Mouse (Mus musculus) heart, postnatal 0 days (tissue): ENCODE results near the gene Socs3. TPM values are rescaled to one million over a fixed set of nuclear protein-coding genes. Genes with fewer than 3 reads are reported as not detected.

Source experiments
- ATAC-seq: fragments of 200-750 bp; cut with Nextera tagmentation; 2 replicates; pipeline ENCODE4 v1.8.0; 2017; ENCODE audit warnings: low read depth, moderate number of reproducible peaks, moderate library complexity; ENCODE audit not compliant: insufficient read depth
- DNase-seq: peaks from one replicate; pipeline ENCODE4 v3.0.0-alpha.2; 2016; ENCODE audit warnings: low spot score
- H3K27ac ChIP-seq: fragments of 300-500 bp; sonication (generic); 2 replicates; pipeline ENCODE4 v1.5.1; 2014; ENCODE audit warnings: low read depth, mild to moderate bottlenecking
- H3K27me3 ChIP-seq: fragments of 300-500 bp; sonication (generic); 2 replicates; pipeline ENCODE4 v1.6.1; 2014; ENCODE audit warnings: low read length, mixed read lengths; ENCODE audit not compliant: control insufficient read depth, insufficient read depth
- H3K36me3 ChIP-seq: fragments of 300-500 bp; sonication (generic); replicated peaks from 2 replicates; pipeline ENCODE4 v1.6.1; 2014; ENCODE audit warnings: low read length, mixed read lengths; ENCODE audit not compliant: control insufficient read depth, insufficient read depth
- H3K4me1 ChIP-seq: fragments of 300-500 bp; sonication (generic); 2 replicates; pipeline ENCODE4 v1.6.1; 2014; ENCODE audit warnings: antibody characterized with exemption; ENCODE audit not compliant: control insufficient read depth, insufficient read depth
- H3K4me2 ChIP-seq: fragments of 300-500 bp; sonication (generic); 2 replicates; pipeline ENCODE4 v1.6.1; 2014; ENCODE audit warnings: low read depth, mild to moderate bottlenecking, low read length, moderate library complexity
- H3K4me3 ChIP-seq: fragments of 300-500 bp; sonication (generic); 2 replicates; pipeline ENCODE4 v1.5.1; 2014; ENCODE audit warnings: low read depth, low read length
- H3K9ac ChIP-seq: fragments of 300-500 bp; sonication (generic); replicated peaks from 2 replicates; pipeline ENCODE4 v1.6.1; 2014; ENCODE audit warnings: low read depth, low read length, mixed read lengths
- H3K9me3 ChIP-seq: fragments of 300-500 bp; sonication (generic); replicated peaks from 2 replicates; pipeline ENCODE4 v1.6.1; 2016; ENCODE audit warnings: low read length; ENCODE audit not compliant: control insufficient read depth
- CTCF ChIP-seq: IDR thresholded peaks from 2 replicates; pipeline ENCODE4 v1.5.1; 2016; ENCODE audit warnings: antibody characterized with exemption, control low read depth, low read depth
- EP300 ChIP-seq: IDR thresholded peaks from 2 replicates; pipeline ENCODE4 v1.6.1; 2016; ENCODE audit warnings: antibody characterized with exemption, low read depth
- WGBS: fragments of 180-500 bp; shearing (Covaris S2); extraction: QIAGEN DNeasy Blood & Tissue Kit; methylation state at CpG from one replicate; pipeline ENCODE4 v1.1.7; 2014; 5-methylcytosine and 5-hydroxymethylcytosine counted together
- polyA plus RNA-seq: library from polyadenylated mRNA; unstranded; fragments of >200 nt; fragmentation: Nextera tagmentation; extraction: Ambion mirVana; gene quantifications from 2 replicates; pipeline ENCODE4 v1.2.1, GENCODE M21; 2015
- total RNA-seq: library from RNA; depleted of rRNA; stranded (reverse); fragments of >200 nt; gene quantifications from 2 replicates; pipeline ENCODE4 v1.2.3, GENCODE M21; 2014; ENCODE audit warnings: low replicate concordance

Gene Socs3
- total and polyA plus RNA-seq, 2 experiments from 2014 or later = 4.0 to 5.7 TPM

- H3K27me3 ChIP-seq = no peaks in the 10 kb centered on the region
- 77% methylated on average over 5 of the region's 5 CpGs for WGBS
- no peak overlapping the region for H3K4me2 ChIP-seq
- no peak overlapping the region for H3K4me3 ChIP-seq
- no peak overlapping the region for H3K9ac ChIP-seq
- DNase-seq = no peak
- peaks cover 44% of the 10 kb centered on the region for H3K4me1 ChIP-seq
- no peaks in the 10 kb centered on the region for H3K9me3 ChIP-seq
- no peak overlapping the region for H3K27ac ChIP-seq
- no peak for ATAC-seq
- no peak for TF ChIP-seq EP300
- no peak for TF ChIP-seq CTCF
- H3K36me3 ChIP-seq = peaks cover 61% of the 10 kb centered on the region
These were observed 34.4 kb upstream of the Socs3 start for GRCm38 (mm10) chr11:118004217-118004616.

GRCm38 (mm10) chr11:118003718-118004117 lies 33.9 kb upstream of the Socs3 start:
- ATAC-seq = no peak

GRCm38 (mm10) chr11:118003176-118003575 lies 33.3 kb upstream of the Socs3 start:
- H3K36me3 ChIP-seq = peaks cover 61% of the 10 kb centered on the region
- 77% methylated on average over 14 of the region's 14 CpGs for WGBS
- DNase-seq = no peak
- H3K9me3 ChIP-seq = no peaks in the 10 kb centered on the region
- no peak overlapping the region for H3K27ac ChIP-seq
- ATAC-seq = no peak
- H3K4me1 ChIP-seq = peaks cover 33% of the 10 kb centered on the region
- no peak overlapping the region for H3K4me2 ChIP-seq
- no peaks in the 10 kb centered on the region for H3K27me3 ChIP-seq
- no peak overlapping the region for H3K4me3 ChIP-seq
- TF ChIP-seq EP300 = no peak
- TF ChIP-seq CTCF = no peak
- H3K9ac ChIP-seq = no peak overlapping the region

More at GRCm38 (mm10) chr11:118003718-118004117, 33.9 kb upstream of the Socs3 start:
- TF ChIP-seq EP300 = no peak
- TF ChIP-seq CTCF = no peak
- Histone ChIP-seq H3K4me1 (peaks cover 39% of the 10 kb centered on the region), H3K27ac (no peak overlapping the region), H3K9ac (no peak overlapping the region), H3K4me3 (no peak overlapping the region), H3K27me3 (no peaks in the 10 kb centered on the region), H3K36me3 (peaks cover 61% of the 10 kb centered on the region), H3K4me2 (no peak overlapping the region), H3K9me3 (no peaks in the 10 kb centered on the region)
- no peak for DNase-seq
- WGBS = 23% methylated on average over 5 of the region's 5 CpGs

- WGBS = 80% methylated on average over 7 of the region's 7 CpGs
- peaks cover 24% of the 10 kb centered on the region; the same call in 1 of the 2 replicates for H3K4me1 ChIP-seq
- H3K36me3 ChIP-seq = peaks cover 49% of the 10 kb centered on the region
- ATAC-seq (no peak), DNase-seq (no peak)
- H3K27ac ChIP-seq = no peak overlapping the region; the same call in 1 of the 2 replicates
- no peaks in the 10 kb centered on the region for H3K27me3 ChIP-seq
- no peak overlapping the region for H3K4me3 ChIP-seq
- no peak overlapping the region for H3K4me2 ChIP-seq
- no peak overlapping the region for H3K9ac ChIP-seq
- H3K9me3 ChIP-seq = no peaks in the 10 kb centered on the region
- TF ChIP-seq CTCF = no peak
- no peak for TF ChIP-seq EP300
These were observed 30.8 kb upstream of the Socs3 start for GRCm38 (mm10) chr11:118000565-118001215.

- ATAC-seq (0 out of 2 replicates have a peak, but pooled peaks have one; percentile 42), DNase-seq (peak; percentile 43)
- Histone ChIP-seq H3K27ac (peak overlapping the region; percentile 53), H3K4me3 (no peak overlapping the region), H3K4me2 (no peak overlapping the region), H3K4me1 (peaks cover 29% of the 10 kb centered on the region), H3K9me3 (no peaks in the 10 kb centered on the region), H3K9ac (no peak overlapping the region), H3K36me3 (peaks cover 43% of the 10 kb centered on the region), H3K27me3 (no peaks in the 10 kb centered on the region)
- TF ChIP-seq CTCF (no peak), EP300 (no peak)
- 17% methylated on average over 1 of the region's 1 CpGs for whole genome bisulfite sequencing
These were observed 30.2 kb upstream of the Socs3 start for GRCm38 (mm10) chr11:118000083-118000482.
